Mouse (Mus musculus) testis, adult 2 months (tissue): ENCODE data around the gene Ryk. TPM values are rescaled to one million over a fixed set of nuclear protein-coding genes. Genes with fewer than 3 reads are reported as not detected.
"Not testable (repeated sequence)": the region's sequence is repeated elsewhere in the genome, so short reads cannot be mapped to it uniquely, and the experiment has no call there.

Experiments
- H3K27ac ChIP-seq: fragments of 200-500 bp; 2 replicates; pipeline ENCODE4 v1.5.1; 2012; ENCODE audit warnings: low read depth, low read length; ENCODE audit not compliant: control insufficient read depth, insufficient read depth
- H3K27me3 ChIP-seq: fragments of 200-500 bp; 2 replicates; pipeline ENCODE4 v1.6.1; 2012; ENCODE audit warnings: mild to moderate bottlenecking, low read length, moderate library complexity; ENCODE audit not compliant: control insufficient read depth, insufficient read depth
- H3K36me3 ChIP-seq: fragments of 200-500 bp; 2 replicates; pipeline ENCODE4 v1.6.1; 2012; ENCODE audit warnings: mild to moderate bottlenecking, low read length; ENCODE audit not compliant: control insufficient read depth, insufficient read depth
- H3K4me1 ChIP-seq: fragments of 200-500 bp; 2 replicates; pipeline ENCODE4 v1.6.1; 2012; ENCODE audit warnings: low read length; ENCODE audit not compliant: control insufficient read depth, insufficient read depth
- H3K4me3 ChIP-seq: fragments of 200-500 bp; 2 replicates; pipeline ENCODE4 v1.5.1; 2012; ENCODE audit warnings: low read depth, mild to moderate bottlenecking, low read length, moderate library complexity, mixed read lengths; ENCODE audit not compliant: control insufficient read depth
- CTCF ChIP-seq: fragments of 200-500 bp; IDR thresholded peaks from 2 replicates; pipeline ENCODE4 v1.5.1; 2012; ENCODE audit warnings: low read depth, mild to moderate bottlenecking, inconsistent platforms, low read length, moderate library complexity; ENCODE audit not compliant: control insufficient read depth, insufficient read depth, insufficient replicate concordance
- POLR2A ChIP-seq: fragments of 200-500 bp; IDR thresholded peaks from 2 replicates; pipeline ENCODE4 v1.6.1; 2012; ENCODE audit warnings: low read depth, mild to moderate bottlenecking, inconsistent platforms, low read length, moderate library complexity; ENCODE audit not compliant: control insufficient read depth
- polyA plus RNA-seq: library from polyadenylated mRNA; depleted of rRNA; stranded (reverse); fragments of >200 nt; gene quantifications from 2 replicates; pipeline ENCODE4 v1.2.3, GENCODE M21; 2012

Ryk gene
- polyA plus RNA-seq, 1 experiment: 8.2 TPM

- TF ChIP-seq POLR2A (no peak), CTCF (no peak)
- Histone ChIP-seq H3K4me1 (no peaks in the 10 kb centered on the region), H3K36me3 (no peaks in the 10 kb centered on the region), H3K27ac (no peak overlapping the region), H3K27me3 (no peaks in the 10 kb centered on the region), H3K4me3 (no peak overlapping the region)
Measured at GRCm38 (mm10) chr9:102906781-102907180, 72.1 kb downstream of the Ryk start.

GRCm38 (mm10) chr9:102907521-102908246, 73.0 kb downstream of the Ryk start:
- Histone ChIP-seq H3K27me3 (no peaks in the 10 kb centered on the region), H3K36me3 (no peaks in the 10 kb centered on the region), H3K27ac (no peak overlapping the region), H3K4me1 (no peaks in the 10 kb centered on the region), H3K4me3 (no peak overlapping the region)
- no peak for TF ChIP-seq CTCF
- TF ChIP-seq POLR2A: no peak

- Histone ChIP-seq H3K4me3 (no peak overlapping the region), H3K27ac (no peak overlapping the region), H3K27me3 (no peaks in the 10 kb centered on the region), H3K4me1 (no peaks in the 10 kb centered on the region), H3K36me3 (no peaks in the 10 kb centered on the region)
- TF ChIP-seq POLR2A (no peak), CTCF (no peak)
Measured at GRCm38 (mm10) chr9:102911526-102911925, 76.8 kb downstream of the Ryk start.

- H3K4me1 ChIP-seq: no peaks in the 10 kb centered on the region
- H3K27ac ChIP-seq: no peak overlapping the region
- H3K4me3 ChIP-seq: no peak overlapping the region
- H3K27me3 ChIP-seq: no peaks in the 10 kb centered on the region
- no peaks in the 10 kb centered on the region for H3K36me3 ChIP-seq
- TF ChIP-seq CTCF: no peak
- TF ChIP-seq POLR2A: no peak
Measured at GRCm38 (mm10) chr9:102912516-102913035, 77.9 kb downstream of the Ryk start.

GRCm38 (mm10) chr9:102913597-102913996, 78.9 kb downstream of the Ryk start:
- H3K4me3 ChIP-seq, H3K4me1 ChIP-seq, H3K36me3 ChIP-seq, H3K27me3 ChIP-seq, H3K27ac ChIP-seq: not testable (repeated sequence)

- Histone ChIP-seq H3K27ac (no peak overlapping the region; the same call in 1 of the 2 replicates), H3K36me3 (no peaks in the 10 kb centered on the region), H3K4me1 (no peaks in the 10 kb centered on the region), H3K4me3 (no peak overlapping the region), H3K27me3 (no peaks in the 10 kb centered on the region)
- no peak for TF ChIP-seq POLR2A
- TF ChIP-seq CTCF: no peak
Measured at GRCm38 (mm10) chr9:102914583-102914982, 79.9 kb downstream of the Ryk start.

- Histone ChIP-seq H3K27me3 (no peaks in the 10 kb centered on the region), H3K4me1 (no peaks in the 10 kb centered on the region), H3K4me3 (no peak overlapping the region), H3K27ac (peak overlapping the region; percentile 2), H3K36me3 (no peaks in the 10 kb centered on the region)
- TF ChIP-seq POLR2A: no peak
- no peak for TF ChIP-seq CTCF
Measured at GRCm38 (mm10) chr9:102915292-102915854, 80.7 kb downstream of the Ryk start.
